Mouse (Mus musculus): Measurements from ENCODE around the gene Gjc1. TPM values are rescaled to one million over a fixed set of nuclear protein-coding genes. Genes with fewer than 3 reads are reported as not detected.

Gjc1 gene
- polyA plus RNA-seq, 1 experiment from 2014 or later = 2.7 TPM

DNA sequence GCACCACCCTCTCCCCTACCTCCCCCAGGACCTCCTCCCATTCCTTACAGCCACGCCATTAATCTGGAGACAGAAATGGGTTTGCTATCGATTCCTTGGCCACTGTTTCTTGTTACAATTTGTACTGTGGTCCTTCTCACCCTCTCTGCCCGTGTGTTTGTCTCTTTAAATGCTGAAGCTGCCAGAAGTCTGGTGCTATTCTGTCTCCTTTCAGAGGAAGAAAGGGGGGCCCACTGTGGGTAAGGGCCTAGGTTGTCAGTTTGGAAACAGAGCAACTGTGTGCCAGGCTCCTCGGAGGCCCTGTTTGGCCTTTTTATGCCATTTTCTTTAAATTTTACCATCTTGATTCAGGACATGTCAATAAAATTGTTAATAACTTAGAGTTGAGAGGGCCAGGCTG lies 65.1 kb downstream of the Gjc1 start:
- Histone ChIP-seq H3K36me3 (no peaks in the 10 kb centered on the region), H3K4me3 (replicated peaks) (no peak overlapping the region), H3K27ac (no peak overlapping the region; the same call in 1 of the 2 replicates), H3K4me2 (0 out of 2 replicates have a peak overlapping the region, but pooled peaks have one; percentile 14), H3K9ac (no peak overlapping the region), H3K27me3 (peaks cover 11% of the 10 kb centered on the region; the same call in 1 of the 2 replicates), H3K4me1 (replicated peaks) (peaks cover 8% of the 10 kb centered on the region; the same call in 1 of the 2 replicates), H3K9me3 (replicated peaks) (no peaks in the 10 kb centered on the region)
- no peak for DNase-seq
- WGBS (ENCODE audit: insufficient replicate concordance) = 27% methylated on average over 4 of the region's 4 CpGs
- ATAC-seq (ENCODE audit: low read depth) = no peak

DNA sequence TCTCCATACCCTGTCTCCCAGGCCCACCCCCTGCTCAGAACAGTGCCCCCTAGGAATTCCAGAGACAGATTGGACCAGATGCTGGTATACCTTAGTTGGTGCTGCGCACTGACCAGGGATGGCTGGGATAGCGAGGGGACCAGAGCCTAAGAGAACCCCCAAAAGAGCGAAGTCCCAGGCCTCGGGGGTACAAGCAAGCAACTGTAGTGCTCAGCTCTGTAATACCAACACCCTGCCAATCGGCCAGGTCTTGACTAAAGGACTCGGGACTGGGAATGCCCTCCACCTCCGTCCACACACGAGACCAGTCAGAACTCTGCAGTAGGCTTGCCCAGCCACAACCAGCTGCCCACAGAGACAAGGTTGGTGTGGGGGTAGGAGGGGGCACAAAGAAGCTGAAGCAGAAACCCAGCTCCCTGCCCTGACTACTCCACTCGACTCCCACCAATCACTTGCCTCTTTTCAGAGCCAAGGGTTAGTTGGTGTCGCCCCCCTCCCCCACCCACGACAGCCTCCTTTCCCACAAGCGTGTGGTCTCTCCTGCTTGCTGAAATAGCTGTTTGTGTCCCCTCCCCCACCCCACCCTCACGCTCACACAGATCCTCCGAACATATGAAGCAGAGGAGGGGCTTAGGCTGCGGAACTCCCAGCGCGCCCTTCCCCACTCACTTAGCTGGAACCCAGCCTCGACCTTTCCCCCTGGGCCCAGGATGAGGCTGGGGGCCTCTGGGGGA lies 65.7 kb downstream of the Gjc1 start:
- Histone ChIP-seq H3K9me3 (replicated peaks) (no peaks in the 10 kb centered on the region), H3K9ac (no peak overlapping the region), H3K4me3 (replicated peaks) (no peak overlapping the region), H3K4me2 (0 out of 2 replicates have a peak overlapping the region, but pooled peaks have one; percentile 14), H3K27me3 (0 out of 2 replicates have a peak, but pooled peaks cover 6% of the 10 kb centered on the region), H3K4me1 (replicated peaks) (peaks cover 8% of the 10 kb centered on the region; the same call in 1 of the 2 replicates), H3K36me3 (no peaks in the 10 kb centered on the region), H3K27ac (no peak overlapping the region; the same call in 1 of the 2 replicates)
- WGBS (ENCODE audit: insufficient replicate concordance) = 36% methylated on average over 18 of the region's 18 CpGs
- no peak; the same call in 1 of the 2 replicates for ATAC-seq (ENCODE audit: low read depth)
- DNase-seq = no peak

DNA sequence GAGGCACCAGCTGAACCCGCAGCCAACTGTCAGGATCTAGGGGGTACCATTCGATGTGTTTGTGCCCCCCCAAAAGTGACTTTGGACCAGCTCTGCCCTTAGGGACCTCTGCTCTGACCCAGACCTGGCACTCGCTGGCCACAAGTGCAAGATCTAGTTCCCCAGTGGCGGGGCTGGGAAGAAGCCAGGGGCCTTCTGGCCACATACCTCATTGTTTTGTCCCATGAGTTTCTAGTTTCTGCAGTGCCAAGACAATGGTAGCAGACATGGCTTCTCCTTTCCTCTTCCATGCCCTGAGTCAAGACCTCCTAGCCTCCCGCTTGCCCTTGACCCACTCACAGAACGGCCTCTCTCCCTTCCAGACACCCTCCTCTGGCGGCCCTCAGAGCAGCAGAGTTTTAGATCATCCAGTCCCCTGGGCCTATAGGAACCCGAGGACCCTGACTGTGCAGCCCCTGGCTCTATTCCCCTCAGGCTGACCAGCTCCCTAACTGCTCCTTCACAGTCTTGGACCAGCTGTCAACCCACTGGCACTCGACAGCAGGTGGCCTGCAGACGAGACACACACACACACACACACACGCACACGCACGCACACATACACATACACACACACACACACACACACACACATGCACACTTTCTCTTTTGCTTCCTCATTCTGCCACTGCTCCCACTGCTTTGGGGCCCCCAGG lies 66.5 kb downstream of the Gjc1 start:
- no peaks in the 10 kb centered on the region for H3K9me3 ChIP-seq (replicated peaks)
- no peak overlapping the region for H3K4me2 ChIP-seq
- no peak for DNase-seq
- 55% methylated on average over 13 of the region's 13 CpGs for WGBS (ENCODE audit: insufficient replicate concordance)
- H3K4me1 ChIP-seq (replicated peaks) = peaks cover 8% of the 10 kb centered on the region; the same call in 1 of the 2 replicates
- no peak overlapping the region for H3K27ac ChIP-seq
- H3K27me3 ChIP-seq = 0 out of 2 replicates have a peak, but pooled peaks cover 6% of the 10 kb centered on the region
- no peak overlapping the region for H3K4me3 ChIP-seq (replicated peaks)
- 0 out of 2 replicates have a peak, but pooled peaks have one; percentile 36 for ATAC-seq (ENCODE audit: low read depth)
- H3K9ac ChIP-seq = no peak overlapping the region
- H3K36me3 ChIP-seq = no peaks in the 10 kb centered on the region

DNA sequence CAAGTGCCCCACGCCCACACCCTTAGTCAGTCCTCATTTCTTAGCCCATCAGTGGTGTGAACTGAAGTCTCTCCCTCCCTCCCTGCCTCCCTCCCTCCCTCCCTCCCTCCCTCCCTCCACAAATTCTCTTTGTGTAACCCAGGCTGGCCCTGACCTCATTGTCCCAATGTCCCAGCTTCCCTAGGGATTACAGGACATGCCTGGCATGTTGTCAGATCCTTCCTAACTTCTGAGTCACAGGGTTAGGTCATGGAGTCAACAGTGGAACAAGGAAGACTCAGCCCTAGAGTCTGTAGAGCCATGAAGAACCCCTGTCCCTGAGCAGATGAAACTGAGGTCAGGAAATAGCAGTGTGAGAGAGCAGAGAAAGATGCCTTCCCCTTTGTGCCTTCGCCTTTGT lies 69.8 kb downstream of the Gjc1 start:
- H3K4me1 ChIP-seq (replicated peaks) = peaks cover 7% of the 10 kb centered on the region; the same call in 1 of the 2 replicates
- no peak for DNase-seq
- H3K9me3 ChIP-seq (replicated peaks) = no peaks in the 10 kb centered on the region
- H3K4me3 ChIP-seq (replicated peaks) = no peak overlapping the region
- H3K27me3 ChIP-seq = 0 out of 2 replicates have a peak, but pooled peaks cover 3% of the 10 kb centered on the region
- no peak overlapping the region for H3K9ac ChIP-seq
- no peak overlapping the region for H3K27ac ChIP-seq
- H3K4me2 ChIP-seq = no peak overlapping the region
- WGBS (ENCODE audit: insufficient replicate concordance) = 68% methylated on average over 2 of the region's 2 CpGs
- ATAC-seq (ENCODE audit: low read depth) = no peak
- H3K36me3 ChIP-seq = no peaks in the 10 kb centered on the region

Other genes with a start within 250 kb of the Gjc1 start
- gene Gm11627, start 240.2 kb downstream of the Gjc1 start, polyA plus RNA-seq (2015; fragmentation: Nextera tagmentation; extraction: Ambion mirVana) = 0.68 and 0.94 TPM in 2 replicates
- gene Fzd2, start 215.3 kb downstream of the Gjc1 start, polyA plus RNA-seq (2015; fragmentation: Nextera tagmentation; extraction: Ambion mirVana) = 0.99 and 1.1 TPM in 2 replicates
- gene Meioc, start 156.0 kb downstream of the Gjc1 start, polyA plus RNA-seq (2015; fragmentation: Nextera tagmentation; extraction: Ambion mirVana) = 0.12 TPM in 1 of 2 replicates, not detected in the other
- gene Ccdc43, start 121.9 kb downstream of the Gjc1 start, polyA plus RNA-seq (2015; fragmentation: Nextera tagmentation; extraction: Ambion mirVana) = 20.6 and 25.5 TPM in 2 replicates
- 0.28 and 0.43 TPM in 2 replicates for gene Adam11, start 58.3 kb downstream of the Gjc1 start, polyA plus RNA-seq (2015; fragmentation: Nextera tagmentation; extraction: Ambion mirVana)
- not detected in 2 replicates for gene Higd1b, start 16.1 kb upstream of the Gjc1 start, polyA plus RNA-seq (2015; fragmentation: Nextera tagmentation; extraction: Ambion mirVana)
- gene Eftud2, start 61.3 kb upstream of the Gjc1 start, polyA plus RNA-seq (2015; fragmentation: Nextera tagmentation; extraction: Ambion mirVana) = 144 and 160 TPM in 2 replicates
- gene Ccdc103, start 61.5 kb upstream of the Gjc1 start, polyA plus RNA-seq (2015; fragmentation: Nextera tagmentation; extraction: Ambion mirVana) = 0.91 and 1.4 TPM in 2 replicates
- gene Fam187a, start 65.5 kb upstream of the Gjc1 start, polyA plus RNA-seq (2015; fragmentation: Nextera tagmentation; extraction: Ambion mirVana) = 0.06 TPM in 1 of 2 replicates, not detected in the other
- gene Gfap, start 81.2 kb upstream of the Gjc1 start, polyA plus RNA-seq (2015; fragmentation: Nextera tagmentation; extraction: Ambion mirVana) = 7.2 and 7.7 TPM in 2 replicates
- gene Kif18b, start 105.4 kb upstream of the Gjc1 start, polyA plus RNA-seq (2015; fragmentation: Nextera tagmentation; extraction: Ambion mirVana) = 9.0 and 9.3 TPM in 2 replicates
- 0.07 and 0.10 TPM in 2 replicates for gene C1ql1, start 127.0 kb upstream of the Gjc1 start, polyA plus RNA-seq (2015; fragmentation: Nextera tagmentation; extraction: Ambion mirVana)
- 47.8 and 52.2 TPM in 2 replicates for gene Nmt1, start 208.5 kb upstream of the Gjc1 start, polyA plus RNA-seq (2015; fragmentation: Nextera tagmentation; extraction: Ambion mirVana)
- 29.9 and 37.3 TPM in 2 replicates for gene Dcakd, start 208.6 kb upstream of the Gjc1 start, polyA plus RNA-seq (2015; fragmentation: Nextera tagmentation; extraction: Ambion mirVana)

Data from liver, embryonic 13.5 days (tissue).